Mouse (Mus musculus) heart, embryonic 14.5 days (tissue): ENCODE measurements around the gene Olfr1248. TPM values are rescaled to one million over a fixed set of nuclear protein-coding genes. Genes with fewer than 3 reads are reported as not detected.
"Not testable (repeated sequence)": the region's sequence is repeated elsewhere in the genome, so short reads cannot be mapped to it uniquely, and the experiment has no call there.

Source experiments
- ATAC-seq: fragments of 200-750 bp; cut with Nextera tagmentation; 2 replicates; pipeline ENCODE4 v1.8.0; 2017; ENCODE audit warnings: low read depth, moderate TSS enrichment; ENCODE audit not compliant: insufficient number of reproducible peaks, insufficient read depth, low FRiP score
- H3K27ac ChIP-seq, 2 experiments: fragments of 200-500 bp in 1 of 2; fragments of 300-500 bp in 1 of 2; sonication (generic) in 1 of 2; replicated peaks in 1 of 2; 2 replicates each; pipeline ENCODE4 v1.5.1; 2012 to 2014; ENCODE audit warnings: low read depth in 2 of 2, low read length in 2 of 2, control low read depth in 1 of 2, mild to moderate bottlenecking in 1 of 2, mixed read lengths in 1 of 2; ENCODE audit not compliant: control insufficient read depth in 1 of 2, insufficient read depth in 1 of 2
- H3K27me3 ChIP-seq: fragments of 300-500 bp; sonication (generic); 2 replicates; pipeline ENCODE4 v1.6.1; 2014; ENCODE audit warnings: mild to moderate bottlenecking, low read length, control low read depth; ENCODE audit not compliant: control insufficient read depth, insufficient read depth
- H3K36me3 ChIP-seq: fragments of 300-500 bp; sonication (generic); 2 replicates; pipeline ENCODE4 v1.6.1; 2014; ENCODE audit warnings: mild to moderate bottlenecking, control low read depth, low read length, mixed read lengths; ENCODE audit not compliant: control insufficient read depth, insufficient read depth
- H3K4me1 ChIP-seq, 2 experiments: fragments of 200-500 bp in 1 of 2; fragments of 300-500 bp in 1 of 2; sonication (generic) in 1 of 2; 2 replicates each; pipeline ENCODE4 v1.6.1; 2012 to 2014; ENCODE audit warnings: low read length in 2 of 2, control low read depth in 1 of 2, mixed read lengths in 1 of 2; ENCODE audit not compliant: control insufficient read depth in 2 of 2, insufficient read depth in 2 of 2
- H3K4me2 ChIP-seq: fragments of 300-500 bp; sonication (generic); 2 replicates; pipeline ENCODE4 v1.6.1; 2014; ENCODE audit warnings: mild to moderate bottlenecking, low read length
- H3K4me3 ChIP-seq, 2 experiments: fragments of 200-500 bp in 1 of 2; fragments of 300-500 bp in 1 of 2; sonication (generic) in 1 of 2; 2 replicates each; pipeline ENCODE4 v1.5.1; 2012 to 2014; ENCODE audit warnings: low read length in 2 of 2, mild to moderate bottlenecking in 2 of 2, control low read depth in 1 of 2, low read depth in 1 of 2, moderate library complexity in 1 of 2; ENCODE audit not compliant: control insufficient read depth in 1 of 2, insufficient read depth in 1 of 2
- H3K9ac ChIP-seq: fragments of 300-500 bp; sonication (generic); 2 replicates; pipeline ENCODE4 v1.6.1; 2014; ENCODE audit warnings: mild to moderate bottlenecking, low read length
- H3K9me3 ChIP-seq: fragments of 300-500 bp; sonication (generic); 2 replicates; pipeline ENCODE4 v1.6.1; 2016; ENCODE audit warnings: low read length, control low read depth; ENCODE audit not compliant: control insufficient read depth
- WGBS: fragments of 180-500 bp; shearing (Covaris S2); extraction: QIAGEN DNeasy Blood & Tissue Kit; methylation state at CpG from one replicate; pipeline ENCODE4 v1.1.7; 2014; 5-methylcytosine and 5-hydroxymethylcytosine counted together
- polyA plus RNA-seq: library from polyadenylated mRNA; unstranded; fragments of >200 nt; fragmentation: Nextera tagmentation; extraction: Ambion mirVana; gene quantifications from 2 replicates; pipeline ENCODE4 v1.2.1, GENCODE M21; 2014

Olfr1248 gene
- not detected in 2 replicates for polyA plus RNA-seq

- not testable (repeated sequence) for H3K27me3 ChIP-seq, H3K4me3 ChIP-seq, H3K4me2 ChIP-seq, H3K9me3 ChIP-seq, H3K4me1 ChIP-seq, ATAC-seq, H3K36me3 ChIP-seq, H3K27ac ChIP-seq, H3K9ac ChIP-seq
- WGBS, result 84% methylated on average over 1 of the region's 1 CpGs
These were observed at the start of gene Olfr1248 for GRCm38 (mm10) chr2:89618145-89618544. Gene Olfr1248 (minus strand): TSS chr2:89618245.

GRCm38 (mm10) chr2:89661367-89661766, 43.3 kb upstream of the Olfr1248 start, which contains the start of gene Olfr1250:
Gene Olfr1250 (minus strand): TSS chr2:89661467.
- ATAC-seq, result no peak
- no peak within 1 kb of the TSS for H3K27ac ChIP-seq
- no peaks in the 10 kb centered on the region for H3K9me3 ChIP-seq
- H3K4me1 ChIP-seq, result no peaks in the 10 kb centered on the region
- H3K27me3 ChIP-seq, result no peaks in the 10 kb centered on the region
- H3K4me3 ChIP-seq, result no peak within 1 kb of the TSS
- H3K36me3 ChIP-seq, result no peaks in the 10 kb centered on the region
- H3K4me2 ChIP-seq, result no peak within 1 kb of the TSS
- no peak within 1 kb of the TSS for H3K9ac ChIP-seq

GRCm38 (mm10) chr2:89634883-89635282, 16.8 kb upstream of the Olfr1248 start, which contains the start of gene Olfr1249:
Gene Olfr1249 (minus strand): TSS chr2:89634983.
- Histone ChIP-seq H3K27me3 (no peaks in the 10 kb centered on the region), H3K36me3 (no peaks in the 10 kb centered on the region), H3K4me1 (no peaks in the 10 kb centered on the region), H3K9me3 (no peaks in the 10 kb centered on the region), H3K4me3 (no peak within 1 kb of the TSS), H3K9ac (no peak within 1 kb of the TSS), H3K4me2 (no peak within 1 kb of the TSS), H3K27ac (no peak within 1 kb of the TSS)
- 81% methylated on average over 2 of the region's 2 CpGs for WGBS
- ATAC-seq, result no peak

- no peaks in the 10 kb centered on the region for H3K27me3 ChIP-seq
These were observed 4.0 kb downstream of the Olfr1248 start, which contains the start of gene Olfr1247 for GRCm38 (mm10) chr2:89614030-89614429. Gene Olfr1247 (minus strand): TSS chr2:89614130.

GRCm38 (mm10) chr2:89593057-89593456, 25.0 kb downstream of the Olfr1248 start, which contains the start of gene Olfr1246:
Gene Olfr1246 (minus strand): TSS chr2:89593157.
- Histone ChIP-seq H3K9ac (no peak within 1 kb of the TSS), H3K4me1 (no peaks in the 10 kb centered on the region), H3K4me3 (no peak within 1 kb of the TSS), H3K27me3 (no peaks in the 10 kb centered on the region), H3K4me2 (no peak within 1 kb of the TSS), H3K36me3 (no peaks in the 10 kb centered on the region), H3K27ac (no peak within 1 kb of the TSS), H3K9me3 (no peaks in the 10 kb centered on the region)
- ATAC-seq, result no peak
- WGBS, result 62% methylated on average over 2 of the region's 2 CpGs

More at GRCm38 (mm10) chr2:89614030-89614429, 4.0 kb downstream of the Olfr1248 start, which contains the start of gene Olfr1247:
- ATAC-seq, result no peak
- Histone ChIP-seq H3K4me2 (no peak within 1 kb of the TSS), H3K9me3 (no peaks in the 10 kb centered on the region), H3K9ac (no peak within 1 kb of the TSS), H3K36me3 (no peaks in the 10 kb centered on the region), H3K4me3 (no peak within 1 kb of the TSS), H3K4me1 (no peaks in the 10 kb centered on the region), H3K27ac (no peak within 1 kb of the TSS)
- 85% methylated on average over 2 of the region's 2 CpGs for WGBS

GRCm38 (mm10) chr2:89578347-89578746, 39.7 kb downstream of the Olfr1248 start, which contains the start of gene Olfr1245:
Gene Olfr1245 (minus strand): TSS chr2:89578447.
- peaks cover 5% of the 10 kb centered on the region; the same call in 1 of the 2 replicates for H3K9me3 ChIP-seq
- 75% methylated on average over 1 of the region's 1 CpGs for WGBS
- H3K9ac ChIP-seq, result no peak within 1 kb of the TSS
- no peak within 1 kb of the TSS for H3K4me2 ChIP-seq
- H3K36me3 ChIP-seq, result no peaks in the 10 kb centered on the region
- no peak for ATAC-seq
- no peak within 1 kb of the TSS for H3K27ac ChIP-seq
- H3K4me3 ChIP-seq, result no peak within 1 kb of the TSS
- no peaks in the 10 kb centered on the region for H3K4me1 ChIP-seq
- H3K27me3 ChIP-seq, result no peaks in the 10 kb centered on the region

Other genes starting within 250 kb of the Olfr1248 start
- not detected in 2 replicates for gene Olfr1238, start 208.6 kb downstream of the Olfr1248 start, polyA plus RNA-seq
- gene Olfr1239, start 197.8 kb downstream of the Olfr1248 start, polyA plus RNA-seq, result not detected in 2 replicates
- not detected in 2 replicates for gene Olfr1240, start 175.2 kb downstream of the Olfr1248 start, polyA plus RNA-seq
- gene Olfr1241, start 131.1 kb downstream of the Olfr1248 start, polyA plus RNA-seq, result not detected in 2 replicates
- not detected in 2 replicates for gene Olfr1242, start 119.9 kb downstream of the Olfr1248 start, polyA plus RNA-seq
- gene Olfr1243, start 86.8 kb downstream of the Olfr1248 start, polyA plus RNA-seq, result not detected in 2 replicates
- gene Olfr1245, start 39.8 kb downstream of the Olfr1248 start, polyA plus RNA-seq, result not detected in 2 replicates
- gene Olfr1246, start 25.1 kb downstream of the Olfr1248 start, polyA plus RNA-seq, result not detected in 2 replicates
- gene Olfr1247, start 4.1 kb downstream of the Olfr1248 start, polyA plus RNA-seq, result not detected in 2 replicates
- gene Olfr1249, start 16.7 kb upstream of the Olfr1248 start, polyA plus RNA-seq, result not detected in 2 replicates
- gene Olfr1250, start 43.2 kb upstream of the Olfr1248 start, polyA plus RNA-seq, result not detected in 2 replicates
- gene Olfr1251, start 53.7 kb upstream of the Olfr1248 start, polyA plus RNA-seq, result not detected in 2 replicates
- gene Olfr1252, start 106.8 kb upstream of the Olfr1248 start, polyA plus RNA-seq, result not detected in 2 replicates
- not detected in 2 replicates for gene Olfr1253, start 138.8 kb upstream of the Olfr1248 start, polyA plus RNA-seq
- not detected in 2 replicates for gene Olfr1254, start 175.4 kb upstream of the Olfr1248 start, polyA plus RNA-seq
- not detected in 2 replicates for gene Olfr1255, start 193.8 kb upstream of the Olfr1248 start, polyA plus RNA-seq
- gene Olfr1256, start 223.3 kb upstream of the Olfr1248 start, polyA plus RNA-seq, result not detected in 2 replicates
- not detected in 2 replicates for gene Olfr48, start 230.0 kb upstream of the Olfr1248 start, polyA plus RNA-seq